Mouse (Mus musculus): ENCODE measurements around the gene Hk2.

Gene Hk2

DNA sequence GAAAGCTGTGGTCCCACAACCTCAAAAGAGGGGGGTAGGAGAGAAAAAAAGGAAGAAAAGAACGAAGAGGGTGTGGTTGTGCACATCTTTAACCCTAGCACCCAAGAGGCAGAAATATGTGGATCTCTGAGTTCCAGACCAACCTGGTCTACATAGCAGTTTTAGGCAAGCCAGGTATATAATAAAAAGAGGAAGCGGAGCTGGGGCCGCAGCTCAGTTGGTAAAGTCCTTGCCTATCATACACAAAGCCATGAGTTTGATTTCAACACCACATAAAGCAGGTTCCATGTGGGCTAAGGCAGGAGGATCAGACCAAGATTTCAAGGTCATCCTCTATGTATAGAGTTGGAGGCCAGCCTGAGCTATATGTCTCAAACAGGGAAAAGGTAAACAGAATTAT, 4.0 kb downstream of the Hk2 start:
- no peak for DNase-seq (ENCODE audit: low spot score in 2 of 2)

DNA sequence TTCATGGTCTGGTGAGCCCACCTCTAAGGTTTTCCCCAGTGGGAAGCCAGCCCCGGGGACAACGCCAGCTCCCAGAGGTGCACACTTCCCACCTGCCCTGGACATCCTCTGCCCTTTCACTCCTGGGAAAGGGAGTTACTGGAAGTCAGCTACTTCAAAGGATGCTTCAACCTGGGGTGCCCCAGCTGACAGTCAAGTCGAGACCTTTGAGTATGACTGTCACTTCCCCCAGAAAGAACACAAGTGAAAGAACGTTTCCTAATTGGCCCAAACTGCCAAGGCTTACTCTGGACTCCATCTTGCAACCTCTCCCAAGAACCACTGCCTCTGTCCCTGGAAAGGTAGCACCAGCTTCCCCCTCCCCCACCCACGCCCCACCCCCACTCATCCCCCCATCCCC, 4.5 kb downstream of the Hk2 start:
- no peak for DNase-seq (ENCODE audit: low spot score in 2 of 2)

DNA sequence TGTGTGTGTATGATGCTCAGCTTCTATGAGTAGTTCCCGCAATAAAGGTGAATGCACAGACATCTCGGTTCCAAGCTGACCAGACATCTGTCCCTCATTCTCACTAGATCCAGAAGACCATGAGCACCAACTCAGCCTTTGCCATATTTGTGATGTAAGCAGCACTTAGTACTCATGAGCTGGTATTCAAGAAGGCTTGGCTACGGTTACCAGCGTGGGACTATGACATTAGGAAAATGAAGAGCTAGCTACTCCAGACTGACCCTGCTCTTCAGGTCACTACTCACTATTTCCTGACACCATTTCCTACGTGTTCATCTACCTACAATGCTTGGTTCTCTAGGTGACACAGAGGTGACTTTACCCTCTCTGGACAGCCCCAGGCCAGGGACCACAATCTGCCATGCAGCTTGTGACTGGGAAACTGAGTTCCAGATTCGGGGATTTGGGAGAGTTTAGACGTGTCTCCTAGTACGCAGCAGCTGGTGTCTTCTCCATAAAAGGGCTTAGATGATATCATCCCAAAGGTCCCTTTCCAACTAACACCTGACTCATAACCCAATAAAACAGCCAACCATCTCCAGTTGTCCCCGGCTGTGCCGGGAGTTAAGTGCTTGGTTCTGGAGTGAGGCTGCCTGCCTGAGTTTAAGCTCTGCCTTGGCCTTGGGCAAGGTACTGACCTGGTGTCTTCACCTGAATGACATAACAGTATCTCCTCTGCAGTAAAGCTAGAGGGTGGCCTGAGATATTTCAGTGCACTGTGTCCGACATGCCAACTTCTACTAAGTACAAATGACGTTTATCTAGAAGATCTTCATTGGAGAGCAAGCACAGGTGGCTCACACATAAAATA, 6.3 kb downstream of the Hk2 start:
- DNase-seq (ENCODE audit: low spot score in 2 of 2) = no peak

DNA sequence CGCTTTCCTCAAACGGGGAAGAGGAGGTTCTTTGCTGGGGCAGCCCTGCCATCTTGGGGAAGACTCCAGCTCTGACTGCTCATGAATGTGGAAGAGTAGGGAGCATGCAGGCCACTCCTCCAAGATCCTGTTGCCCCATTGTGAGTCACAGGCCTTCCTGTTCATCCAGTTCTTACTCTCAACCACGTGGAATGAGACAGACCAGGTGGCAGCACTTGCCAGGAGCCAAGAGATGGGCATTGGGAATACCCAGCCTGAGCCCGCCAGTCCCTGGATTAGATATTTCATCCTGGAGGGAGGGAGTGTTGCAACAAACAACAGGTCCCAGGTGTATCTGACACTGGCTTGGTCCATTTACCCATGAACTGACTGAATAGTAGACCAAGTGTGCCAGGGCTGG, 7.6 kb downstream of the Hk2 start:
- DNase-seq (ENCODE audit: low spot score in 2 of 2) = no peak

DNA sequence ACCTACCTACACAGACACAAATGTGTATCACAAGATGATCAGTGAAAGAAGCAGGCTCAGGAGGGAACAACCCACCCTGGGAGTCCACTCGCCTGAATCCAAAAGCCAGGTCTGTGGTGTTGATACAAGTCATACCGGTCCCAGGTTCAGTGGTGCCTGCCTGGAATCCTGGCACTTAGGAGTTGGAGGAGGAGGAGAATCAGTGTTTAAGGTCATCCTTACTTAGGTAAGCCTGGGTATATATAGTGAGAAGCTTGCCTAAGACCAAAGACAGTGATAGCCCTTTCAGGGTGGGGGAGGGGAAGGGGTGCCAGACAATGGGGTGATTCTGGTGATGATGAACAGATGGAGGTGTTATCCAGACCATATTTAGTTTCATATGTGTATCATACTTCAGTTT, 9.0 kb downstream of the Hk2 start:
- DNase-seq (ENCODE audit: low spot score in 2 of 2) = no peak

DNA sequence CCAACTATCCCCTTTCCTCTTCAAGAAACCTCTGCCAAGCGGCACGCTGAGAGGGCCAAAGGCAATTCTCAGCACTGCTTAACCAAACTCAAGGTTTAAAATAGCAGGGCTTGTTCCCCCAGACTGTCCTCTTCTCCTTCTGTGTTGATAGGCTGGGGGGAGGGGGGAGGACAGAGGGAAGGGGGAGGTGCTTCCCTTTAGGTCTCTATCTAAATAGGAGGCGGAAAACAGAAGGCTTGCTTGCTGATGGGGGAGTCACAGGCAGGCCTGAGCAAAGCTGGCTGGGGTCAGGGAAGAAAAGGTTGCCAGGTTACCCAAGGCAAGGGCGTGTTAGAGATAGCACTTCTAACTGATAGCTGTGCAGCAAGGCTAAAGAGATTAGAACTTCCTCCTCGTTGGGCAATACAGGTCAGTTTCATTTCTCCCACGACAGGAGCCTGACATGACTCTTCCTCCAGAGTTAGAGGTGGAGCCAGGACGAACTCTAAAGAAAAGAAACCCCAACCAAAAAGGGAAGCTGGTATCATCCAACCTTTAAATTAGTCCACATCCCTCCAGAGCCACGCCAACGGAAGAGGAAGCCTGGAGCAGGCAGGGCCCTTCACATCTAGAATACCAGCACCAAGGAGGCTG, 10.3 kb downstream of the Hk2 start:
- peak in 1 of 2 experiments; percentile 34 for DNase-seq (ENCODE audit: low spot score in 2 of 2)

DNA sequence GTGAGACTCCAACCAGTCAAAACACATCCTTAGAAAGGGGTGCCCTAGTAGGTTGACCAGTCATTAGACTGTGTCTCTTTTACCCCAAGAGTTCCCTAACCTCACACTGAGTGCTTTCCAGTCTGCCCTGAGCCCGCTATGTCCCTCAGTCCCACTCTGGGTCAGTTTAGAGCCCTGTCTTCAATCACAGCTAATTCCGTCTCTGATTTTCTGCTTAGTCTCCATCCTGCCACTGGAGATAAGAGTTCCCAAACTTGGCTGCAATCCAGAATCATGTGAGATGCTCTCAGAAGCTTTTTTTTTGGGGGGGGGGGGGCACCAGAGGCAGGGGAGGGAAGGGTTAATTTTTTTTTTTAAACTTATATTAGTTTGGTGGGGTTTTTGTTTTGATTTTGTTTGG, 11.5 kb downstream of the Hk2 start:
- no peak for DNase-seq (ENCODE audit: low spot score in 2 of 2)

DNA sequence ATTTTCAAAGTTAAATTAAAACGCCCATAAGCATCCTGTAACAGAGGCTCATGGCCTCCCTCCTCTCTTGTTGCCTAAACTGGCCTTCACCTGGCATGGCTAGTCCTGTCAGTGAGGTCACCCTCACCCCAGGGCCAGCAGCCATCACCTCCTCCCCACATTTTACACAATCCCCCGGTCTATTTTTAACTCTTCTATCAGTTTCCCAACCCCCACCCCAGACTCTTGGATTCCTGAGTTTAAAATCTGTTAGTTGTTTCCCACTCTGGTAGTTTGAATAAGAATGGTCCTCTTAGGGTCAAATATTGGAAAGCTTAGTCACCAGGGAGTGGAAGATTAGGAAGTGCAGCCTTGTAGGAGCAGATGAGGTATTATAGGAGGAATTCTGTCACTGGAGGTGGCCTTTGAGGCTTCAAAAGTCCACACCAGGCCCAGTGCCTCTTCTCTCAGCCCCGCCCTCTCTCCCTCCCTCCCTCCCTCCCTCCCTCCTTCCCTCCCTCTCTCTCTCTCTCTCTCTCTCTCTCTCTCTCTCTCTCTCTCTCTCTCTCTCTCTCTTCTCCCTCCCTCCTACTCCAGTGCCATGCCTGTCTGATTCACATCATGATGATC, 13.4 kb downstream of the Hk2 start:
- no peak for DNase-seq (ENCODE audit: low spot score in 2 of 2)

DNA sequence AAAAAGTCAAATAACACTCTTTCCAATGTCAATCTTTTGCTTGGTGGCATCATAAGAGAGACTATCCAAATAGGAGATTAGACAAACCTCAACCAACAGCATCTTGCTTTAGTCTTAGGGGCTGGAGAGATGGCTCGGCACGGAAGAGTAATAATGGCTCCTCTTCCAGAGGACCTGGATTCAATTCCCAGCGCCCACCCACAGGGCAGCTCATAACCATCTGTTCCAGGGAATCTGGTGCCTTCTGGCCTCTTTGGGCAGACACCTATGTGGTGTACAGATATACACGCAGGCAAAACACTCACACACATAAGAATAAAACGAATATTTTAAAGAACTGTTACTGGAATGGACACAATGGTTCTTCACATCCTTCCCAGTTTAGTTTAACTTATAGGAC, 15.0 kb downstream of the Hk2 start:
- DNase-seq (ENCODE audit: low spot score in 2 of 2) = no peak

DNA sequence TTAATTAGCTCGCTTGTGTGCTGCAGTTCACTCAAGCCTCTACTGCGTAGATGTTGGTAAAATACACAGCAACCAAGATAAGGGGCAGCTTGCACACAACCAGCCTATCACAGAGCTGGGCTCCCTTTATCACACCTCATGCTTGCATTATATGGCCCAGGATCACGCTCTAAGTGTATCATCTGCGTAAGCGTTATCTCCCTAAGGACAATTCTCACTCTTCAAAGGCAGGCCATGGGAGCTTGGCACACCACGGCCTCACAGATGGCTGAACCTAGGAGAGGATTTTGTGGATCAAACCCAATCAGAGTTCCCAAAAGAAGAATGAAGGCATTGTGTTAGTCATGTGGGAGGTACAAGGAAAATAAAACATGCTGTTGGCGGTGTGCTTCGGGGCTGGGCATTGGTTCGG, 17.4 kb downstream of the Hk2 start:
- DNase-seq (ENCODE audit: low spot score in 2 of 2) = no peak

DNA sequence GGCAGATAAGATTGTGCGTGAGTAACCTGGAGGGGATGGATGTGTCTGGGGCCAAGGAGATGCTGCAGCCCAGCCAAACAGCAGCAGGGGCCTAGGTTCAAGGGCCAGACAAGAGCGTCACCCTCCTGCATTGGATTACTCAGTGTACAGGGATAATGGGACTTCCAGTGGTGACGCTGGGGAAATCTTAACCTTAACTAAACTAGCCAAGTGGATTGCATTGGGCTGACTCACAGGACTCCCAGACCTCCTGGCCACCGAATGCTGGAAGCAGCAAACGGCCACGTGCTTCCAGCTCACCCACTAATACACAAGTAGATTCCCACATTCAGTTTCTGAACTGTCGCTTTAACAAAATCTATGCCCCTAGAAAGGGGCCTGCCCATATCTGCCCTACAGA, 18.0 kb downstream of the Hk2 start:
- no peak for DNase-seq (ENCODE audit: low spot score in 2 of 2)

DNA sequence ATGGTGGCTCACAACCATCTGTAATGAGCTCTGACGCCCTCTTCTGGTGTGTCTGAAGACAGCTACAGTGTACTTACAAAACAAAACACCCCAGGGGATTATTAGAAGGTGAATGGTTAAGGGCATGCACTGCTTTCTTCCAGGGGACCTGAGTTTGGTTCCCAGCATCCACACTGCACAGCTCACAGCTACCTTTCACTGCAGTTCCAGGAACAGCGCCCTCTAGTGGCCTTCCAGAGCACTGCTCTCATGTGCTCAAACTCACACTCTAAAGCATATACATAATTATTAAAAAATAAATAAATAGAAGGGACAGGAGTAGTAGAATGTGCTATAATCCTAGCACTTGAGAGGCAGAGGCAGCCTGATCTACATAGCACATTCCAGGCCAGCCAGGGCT, 18.9 kb downstream of the Hk2 start:
- no peak for DNase-seq (ENCODE audit: low spot score in 2 of 2)

DNA sequence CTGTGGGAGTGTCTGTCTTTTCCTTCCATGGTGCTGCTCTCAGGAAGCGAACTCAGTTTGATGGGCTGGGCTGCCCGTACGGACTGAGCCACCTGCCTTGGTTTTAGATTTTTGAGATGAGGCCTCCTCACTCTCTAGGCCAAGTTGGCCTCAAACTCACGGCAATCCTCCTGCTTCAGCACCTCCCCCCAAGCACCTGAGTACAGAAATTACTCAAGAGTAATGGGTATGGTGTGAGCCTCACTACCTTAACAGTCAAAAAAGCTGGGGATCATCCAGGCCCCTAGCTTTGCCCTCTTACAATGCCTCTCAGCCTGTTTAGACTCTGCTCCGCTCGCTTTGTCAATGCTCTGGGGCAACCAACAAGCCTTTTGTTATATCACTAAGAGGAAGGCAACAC, 19.5 kb downstream of the Hk2 start:
- no peak for DNase-seq (ENCODE audit: low spot score in 2 of 2)

DNA sequence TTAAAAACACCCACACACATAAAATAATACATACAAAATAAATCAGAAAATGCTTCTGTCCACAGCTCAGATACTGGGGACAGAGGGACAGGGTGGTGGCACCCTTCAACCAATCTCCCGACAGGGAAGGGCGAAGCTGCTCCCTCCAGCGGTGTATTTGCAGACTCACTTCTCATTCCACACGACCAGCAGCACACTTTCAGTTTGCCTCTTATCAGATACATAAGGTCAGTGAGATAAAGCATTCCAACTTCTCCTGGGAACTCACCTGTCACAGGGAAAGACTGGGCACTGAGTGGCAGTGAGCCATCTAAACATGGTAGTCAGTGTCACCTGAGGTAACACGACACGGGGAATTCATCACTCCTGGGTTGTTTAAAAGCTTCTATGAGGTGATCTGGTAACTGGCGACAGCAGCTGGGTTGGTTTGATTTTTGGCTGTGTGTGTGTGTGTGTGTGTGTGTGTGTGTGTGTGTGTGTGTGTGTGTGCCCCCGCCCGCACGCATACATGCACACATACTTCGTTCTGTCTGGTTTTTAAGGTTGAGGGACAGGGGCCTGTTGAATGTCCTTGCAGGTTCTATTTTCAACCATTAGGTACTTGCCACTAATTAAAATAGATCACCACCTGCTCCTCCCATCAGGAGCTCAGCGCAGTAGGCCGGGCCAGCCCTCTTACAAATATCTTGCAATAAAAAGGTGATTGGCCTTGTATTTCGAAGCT, 20.5 kb downstream of the Hk2 start:
- DNase-seq (ENCODE audit: low spot score in 2 of 2) = no peak

DNA sequence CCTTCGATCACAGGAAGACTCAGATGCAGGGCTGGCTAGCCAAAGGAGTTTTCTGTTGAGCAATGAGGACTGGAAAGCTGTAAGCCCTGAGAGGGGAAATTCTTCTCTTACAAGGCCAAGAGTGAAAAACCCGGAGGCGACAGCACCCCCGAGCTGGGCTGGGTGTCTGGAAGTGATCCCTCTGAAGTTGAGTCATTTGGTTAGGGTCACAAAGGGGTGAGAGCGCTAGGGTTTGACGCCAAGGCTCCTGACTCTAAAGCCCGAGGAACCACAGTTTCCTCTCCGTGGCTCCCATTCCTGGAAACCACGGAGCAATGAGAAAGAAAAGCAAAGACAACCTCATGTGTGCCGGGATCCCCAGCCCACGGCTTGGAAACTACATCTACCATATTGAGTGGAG, 21.2 kb downstream of the Hk2 start:
- no peak for DNase-seq (ENCODE audit: low spot score in 2 of 2)

DNA sequence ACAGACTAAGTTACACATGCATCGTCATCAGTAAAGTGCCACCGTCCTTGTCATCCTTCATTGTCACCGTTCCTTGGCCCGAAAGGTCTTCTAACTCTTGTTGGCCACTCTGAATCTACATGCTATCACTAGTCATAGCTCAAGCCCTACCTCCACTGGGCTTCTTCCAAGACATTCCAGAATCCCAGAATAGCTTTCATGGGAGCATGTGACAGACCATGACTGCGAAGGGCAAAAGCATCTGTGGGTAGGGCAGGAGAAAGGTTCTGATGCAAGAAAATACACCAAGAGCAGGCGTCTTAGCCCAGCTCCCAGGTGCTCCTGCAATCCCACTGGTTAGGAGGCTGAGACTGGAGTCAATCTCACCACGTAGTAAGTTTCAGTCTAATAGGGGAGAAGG, 22.5 kb downstream of the Hk2 start:
- DNase-seq (ENCODE audit: low spot score in 2 of 2) = no peak

DNA sequence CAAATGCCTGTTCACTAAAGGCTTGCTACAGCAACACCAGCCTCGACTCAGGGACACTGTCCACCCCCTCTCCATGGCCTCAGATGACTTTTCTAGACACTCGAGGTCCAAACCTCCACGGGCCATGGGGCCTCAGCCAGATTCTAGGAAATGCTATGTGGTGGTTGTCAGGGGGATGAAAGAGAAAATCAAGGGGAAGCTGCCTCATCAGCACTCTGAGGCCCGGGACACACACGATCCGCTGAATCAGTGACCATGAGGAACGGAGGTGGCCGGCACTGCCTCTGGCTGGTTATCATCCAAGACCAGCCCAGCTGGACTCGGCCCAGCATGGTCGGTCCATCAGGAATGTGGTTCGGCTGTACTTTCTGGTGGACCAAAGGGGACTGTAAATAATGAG, 23.2 kb downstream of the Hk2 start:
- DNase-seq (ENCODE audit: low spot score in 2 of 2) = no peak

DNA sequence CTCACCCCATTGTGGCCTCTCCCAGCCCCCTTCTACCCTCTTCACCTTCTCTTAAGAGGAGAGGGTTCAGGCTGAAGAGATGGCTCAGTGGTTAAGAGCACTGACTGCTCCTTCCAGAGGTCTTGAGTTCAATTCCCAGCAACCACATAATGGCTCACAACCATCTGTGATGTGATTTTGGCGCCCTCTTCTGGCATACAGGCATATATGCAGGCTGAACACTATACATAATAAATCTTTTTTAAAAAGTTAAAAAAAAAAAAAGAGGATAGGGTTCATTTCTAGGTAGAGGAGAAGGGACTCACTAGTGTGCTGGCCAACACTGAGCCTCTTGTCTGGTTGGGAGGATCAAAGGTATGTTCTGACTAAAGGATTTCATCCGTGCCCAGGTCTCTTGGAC, 24.2 kb downstream of the Hk2 start:
- DNase-seq (ENCODE audit: low spot score in 2 of 2) = no peak

DNA sequence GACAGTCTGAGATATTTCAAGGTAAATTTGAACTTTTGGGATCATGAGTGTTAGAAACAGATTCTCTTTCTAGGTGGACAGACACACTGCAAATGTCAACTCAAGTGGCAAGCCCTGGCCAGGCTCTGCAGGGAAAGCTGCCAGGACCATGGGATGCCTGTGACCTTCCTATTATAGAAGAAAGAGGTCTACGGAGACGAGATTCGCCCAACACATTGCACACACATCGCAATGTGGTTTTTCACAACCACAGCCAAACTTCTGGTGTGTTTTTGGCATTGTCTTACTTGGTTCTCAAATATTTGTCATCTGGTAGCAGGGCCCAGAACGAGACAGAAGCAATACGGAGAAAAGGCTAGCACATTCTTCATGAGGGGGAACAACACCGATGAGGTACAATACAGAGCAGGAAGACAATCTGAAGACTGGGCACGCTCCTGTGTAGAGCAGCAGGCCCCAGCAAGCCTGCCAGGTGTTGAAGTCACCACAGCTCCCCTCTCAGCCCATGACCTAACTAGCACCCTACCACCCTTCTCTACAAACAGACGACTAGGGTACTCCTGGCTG, 26.1 kb downstream of the Hk2 start:
- no peak for DNase-seq (ENCODE audit: low spot score in 2 of 2)

DNA sequence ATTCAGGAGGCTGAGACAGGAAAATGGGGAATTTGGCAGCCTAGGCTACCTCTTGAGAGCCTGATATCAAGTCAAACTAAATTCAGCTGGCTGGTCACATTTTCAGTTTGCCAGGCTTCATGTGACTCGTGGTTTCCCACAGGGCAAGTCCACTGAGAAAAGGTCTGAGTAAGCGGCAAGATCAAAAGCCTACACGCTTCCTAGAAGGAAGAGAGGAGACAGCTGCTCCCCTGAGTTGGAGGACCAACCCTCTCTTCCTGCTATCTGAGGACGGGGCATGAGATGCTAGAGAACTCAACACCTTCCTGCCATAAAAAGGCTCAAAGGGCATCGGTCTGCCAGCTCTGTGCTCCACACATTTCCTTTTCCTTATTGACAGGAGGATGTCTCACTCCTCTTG, 27.2 kb downstream of the Hk2 start:
- no peak for DNase-seq (ENCODE audit: low spot score in 2 of 2)

DNA sequence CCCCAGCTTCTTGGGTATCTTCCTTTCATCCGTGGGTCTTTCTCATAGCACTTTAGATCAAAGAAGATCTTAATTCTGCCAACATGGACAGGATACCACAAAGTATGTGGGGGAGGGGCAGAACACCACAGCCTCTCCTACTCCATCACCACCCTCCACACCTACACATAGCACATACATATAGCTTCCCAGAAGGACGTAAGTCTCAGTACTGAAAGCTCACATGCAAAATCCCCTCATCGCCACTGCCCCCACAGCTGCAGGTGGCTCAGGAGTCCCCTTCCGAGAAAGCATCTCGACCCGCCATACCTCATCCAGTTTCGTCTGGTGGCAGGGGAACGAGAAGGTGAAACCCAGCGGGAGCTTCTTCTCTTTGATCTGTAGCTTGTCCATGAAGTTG, 29.7 kb downstream of the Hk2 start:
- DNase-seq (ENCODE audit: low spot score in 2 of 2) = no peak

DNA sequence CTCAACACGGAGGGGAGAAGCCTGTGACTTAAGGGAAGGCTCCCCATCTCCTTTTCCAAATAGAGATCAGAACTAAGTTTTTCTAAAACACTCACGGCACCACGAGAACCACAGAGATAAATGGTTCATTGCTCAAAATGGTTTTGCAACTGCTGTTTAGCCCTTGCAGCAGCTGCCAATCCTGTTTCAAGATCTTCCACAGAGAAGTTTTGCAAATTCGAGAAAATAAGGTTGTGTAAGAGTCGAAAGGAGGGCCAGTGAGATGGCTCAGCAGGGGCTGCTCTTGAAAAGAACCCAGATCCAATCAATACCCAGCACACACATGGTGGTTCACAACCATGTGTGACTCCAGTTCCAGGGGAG, 32.8 kb downstream of the Hk2 start:
- no peak for DNase-seq (ENCODE audit: low spot score in 2 of 2)
